Mouse (Mus musculus) CH12.LX (cell line): ENCODE results near the gene Itgb3.

Source experiments
- CTCF ChIP-seq, 2 experiments: IDR thresholded peaks in 1 of 2; conservative IDR thresholded peaks in 1 of 2; 2 replicates each; pipeline ENCODE4 v1.5.1; 2011 to 2012; ENCODE audit warnings: low read depth in 2 of 2, low read length in 2 of 2, improper control_type of control experiment in 1 of 2, inconsistent platforms in 1 of 2, mild to moderate bottlenecking in 1 of 2, moderate library complexity in 1 of 2
- HCFC1 ChIP-seq: IDR thresholded peaks from 2 replicates; pipeline ENCODE4 v1.6.1; 2012; ENCODE audit warnings: low read depth, mild to moderate bottlenecking, inconsistent platforms, low read length, improper control_type of control experiment
- MEF2A ChIP-seq: IDR thresholded peaks from 2 replicates; pipeline ENCODE4 v1.6.1; 2014; ENCODE audit warnings: low read depth, mild to moderate bottlenecking, inconsistent platforms, low read length, improper control_type of control experiment, borderline replicate concordance
- MYC ChIP-seq: IDR thresholded peaks from 2 replicates; pipeline ENCODE4 v1.6.1; 2011; ENCODE audit warnings: low read depth, mild to moderate bottlenecking, improper control_type of control experiment, low read length
- NRF1 ChIP-seq: IDR thresholded peaks from 2 replicates; pipeline ENCODE4 v1.6.1; 2014; ENCODE audit warnings: low read depth, mild to moderate bottlenecking, inconsistent platforms, low read length, improper control_type of control experiment, moderate library complexity
- POLR2A ChIP-seq: IDR thresholded peaks from 2 replicates; pipeline ENCODE4 v1.6.1; 2011; ENCODE audit warnings: low read depth, mild to moderate bottlenecking, improper control_type of control experiment, low read length
- POLR2AphosphoS2 ChIP-seq: IDR thresholded peaks from 2 replicates; pipeline ENCODE4 v1.6.1; 2011; ENCODE audit warnings: low read depth, low read length, improper control_type of control experiment
- RAD21 ChIP-seq: IDR thresholded peaks from 2 replicates; pipeline ENCODE4 v1.6.1; 2011; ENCODE audit warnings: low read depth, mild to moderate bottlenecking, low read length, improper control_type of control experiment, moderate library complexity
- RCOR1 ChIP-seq: conservative IDR thresholded peaks from 2 replicates; pipeline ENCODE4 v1.6.1; 2012; ENCODE audit warnings: low read depth, mild to moderate bottlenecking, inconsistent platforms, low read length, improper control_type of control experiment
- SIN3A ChIP-seq: IDR thresholded peaks from 2 replicates; pipeline ENCODE4 v1.6.1; 2012; ENCODE audit warnings: low read length, improper control_type of control experiment, inconsistent platforms
- USF1 ChIP-seq: IDR thresholded peaks from 2 replicates; pipeline ENCODE4 v1.6.1; 2014; ENCODE audit warnings: low read depth, mild to moderate bottlenecking, inconsistent platforms, low read length, improper control_type of control experiment
- ZC3H11A ChIP-seq: IDR thresholded peaks from 2 replicates; pipeline ENCODE4 v1.6.1; 2012; ENCODE audit warnings: low read depth, mild to moderate bottlenecking, inconsistent platforms, low read length, improper control_type of control experiment

DNA sequence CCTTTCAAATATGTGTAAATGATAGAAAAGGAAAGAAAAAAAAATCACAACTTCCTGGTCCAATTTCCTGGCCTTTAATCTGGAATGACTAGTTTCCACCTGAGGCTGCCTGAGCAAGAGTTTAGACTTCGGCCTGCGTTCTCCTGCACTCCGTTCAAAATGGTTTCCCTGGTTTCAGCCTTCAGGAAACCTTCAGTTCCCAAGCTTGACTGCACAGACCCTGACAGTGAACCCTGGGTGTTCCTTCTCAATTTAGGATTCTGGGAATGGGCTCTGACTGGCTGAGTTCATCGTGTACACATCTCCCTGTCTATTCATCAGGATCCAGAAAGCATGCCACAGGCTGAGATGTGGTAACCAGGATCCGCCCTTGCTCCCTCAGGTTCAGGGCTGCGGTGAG lies 3.6 kb upstream of the Itgb3 start:
- TF ChIP-seq HCFC1: no peak
- TF ChIP-seq POLR2A: no peak
- no peak for TF ChIP-seq RCOR1
- no peak for TF ChIP-seq USF1
- no peak for TF ChIP-seq CTCF (conservative IDR thresholded peaks at IDR 0.05 in 1 of 2, IDR thresholded peaks at IDR 0.05 in 1 of 2; ENCODE audit: low read depth in 2 of 2, low read length in 2 of 2)
- TF ChIP-seq RAD21: no peak
- no peak for TF ChIP-seq NRF1
- no peak for TF ChIP-seq ZC3H11A
- TF ChIP-seq SIN3A: no peak
- TF ChIP-seq MEF2A: no peak
- TF ChIP-seq MYC: no peak
- TF ChIP-seq POLR2AphosphoS2: no peak
